8 mouse cellular contexts compared by ENCODE assay signal in genomic region chr9:120533446-120533950, GRCm38 (mm10). TPM values are rescaled to one million over a fixed set of nuclear protein-coding genes. Genes with fewer than 3 reads are reported as not detected.
"Had no signal": no experiment of that assay in that cellular context is flagged by ENCODE, and none has a peak within 500 bp of the region (broad histone marks: within the 10 kb centered on the region; RNA-seq: fewer than 3 reads in every experiment).

No protein-coding gene starts in this region.

RNA-seq across cellular contexts. Expression of gene Entpd3, which starts 6.1 kb away (rescaled TPM):
- total RNA-seq: liver, adult 2 months; megakaryocyte progenitor cell, adult 5-6 weeks; megakaryocyte-erythroid progenitor cell, adult 5-6 weeks; monocyte, adult 5-6 weeks had no signal
- polyA plus RNA-seq: liver, adult 2 months; liver, embryonic 12.5 days; liver, embryonic 15.5 days; liver, postnatal 0 days; macrophage had no signal
